Mouse (Mus musculus) Muller cell, postnatal 12 days (primary cell): Measurements from ENCODE around the gene Mfap1a.
"Not testable (repeated sequence)": the region's sequence is repeated elsewhere in the genome, so short reads cannot be mapped to it uniquely, and the experiment has no call there.

Experiments used
- DNase-seq: peaks from one replicate; pipeline ENCODE4 v3.0.0-alpha.2; 2015; ENCODE audit errors: inconsistent ontology term

The Mfap1a gene

DNA sequence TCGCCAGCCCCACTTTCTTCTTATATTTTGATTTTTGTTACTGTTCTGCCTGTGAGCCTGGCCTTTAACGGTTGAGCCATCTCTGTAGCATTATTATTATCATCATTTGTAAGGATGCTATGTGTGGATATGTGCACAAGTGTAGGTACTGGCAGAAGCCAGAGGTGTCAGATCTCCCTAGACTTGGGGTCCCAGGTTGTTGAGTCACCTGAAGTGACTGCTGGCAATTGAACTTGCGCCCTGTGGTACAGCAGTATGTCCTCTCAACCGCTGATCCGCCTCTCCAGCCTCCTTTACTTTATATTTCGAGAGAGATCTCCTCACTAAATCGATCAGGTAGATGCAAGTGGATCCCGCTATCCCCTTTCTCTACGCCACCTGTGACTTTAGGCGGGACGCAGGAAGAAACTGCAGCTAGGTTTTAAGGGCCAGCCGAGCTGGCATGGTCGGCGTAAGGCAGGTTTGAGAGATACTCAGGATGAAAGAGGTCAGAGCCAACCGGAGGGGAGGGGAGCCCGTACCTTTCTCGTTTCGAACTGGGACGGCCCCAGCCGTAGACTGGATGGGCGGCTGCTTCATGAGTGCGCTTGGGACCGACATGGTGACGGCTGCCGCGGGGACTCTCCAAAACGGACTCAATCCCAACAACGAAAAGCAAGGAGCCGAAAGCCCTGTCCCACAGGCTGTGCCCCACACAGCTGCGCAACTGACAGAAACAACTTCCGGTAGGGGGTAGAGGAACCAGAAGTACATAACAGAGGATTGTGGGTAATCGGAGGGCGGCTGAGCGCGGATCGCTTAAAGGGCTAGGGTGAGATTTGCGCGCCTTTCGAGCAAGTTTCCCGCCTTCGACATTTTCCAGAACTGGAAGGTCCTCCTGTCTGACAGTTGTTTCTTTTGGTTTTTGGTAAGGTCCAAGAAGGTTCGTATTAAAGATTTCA lies at the start of gene Mfap1a, which contains the start of gene Wdr76:
Gene Mfap1a (minus strand): TSS at position 724 of the 941 bp plus-strand sequence.
Gene Wdr76 (plus strand): TSS at position 782 of the 941 bp plus-strand sequence.
- peak; percentile 78 for DNase-seq

GRCm38 (mm10) chr2:121551271-121551670 lies 44.8 kb upstream of the Mfap1a start:
- peak; percentile 8 for DNase-seq

- no peak for DNase-seq
Measured at GRCm38 (mm10) chr2:121549630-121550029, 43.2 kb upstream of the Mfap1a start.

DNA sequence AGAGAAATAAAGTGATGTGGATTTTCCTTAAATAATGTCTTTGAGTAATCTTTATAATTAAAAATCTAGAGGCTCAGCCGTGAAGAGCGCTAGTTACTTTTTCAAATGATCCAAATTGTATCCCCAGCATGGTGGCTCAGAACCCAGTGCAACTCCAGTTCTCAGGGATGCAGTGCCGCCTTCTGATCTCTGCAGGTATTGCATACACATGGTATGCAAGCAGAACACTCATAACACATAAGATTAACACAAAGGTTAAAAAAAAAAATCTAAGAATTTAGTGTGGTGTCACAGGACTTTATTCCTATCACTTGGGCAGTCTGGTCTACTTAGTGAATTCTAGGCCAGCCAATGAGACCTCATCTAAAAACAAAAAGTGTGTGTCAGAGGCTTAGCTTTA lies 38.4 kb upstream of the Mfap1a start:
- no peak for DNase-seq

DNA sequence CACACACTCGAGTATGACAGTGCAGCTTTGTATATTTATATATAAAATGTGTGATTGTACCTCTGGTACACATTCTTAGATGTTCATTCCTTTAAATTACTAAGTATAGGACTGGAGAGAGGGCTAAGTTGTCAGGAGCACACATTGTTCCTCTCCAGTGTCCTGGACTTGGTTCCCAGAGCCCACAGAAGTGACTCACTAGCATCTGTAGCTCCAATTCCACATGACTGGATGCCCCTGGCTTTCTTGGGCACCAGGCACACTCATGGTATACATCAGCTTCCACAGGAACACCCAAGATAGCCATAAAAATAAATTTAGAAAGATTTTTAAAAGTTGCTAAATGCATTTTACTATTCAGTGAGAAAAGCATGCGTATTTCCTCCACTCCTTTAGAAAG lies 18.6 kb upstream of the Mfap1a start:
- DNase-seq: no peak

- DNase-seq: not testable (repeated sequence)
Measured at GRCm38 (mm10) chr2:121522830-121523229, 16.4 kb upstream of the Mfap1a start.

DNA sequence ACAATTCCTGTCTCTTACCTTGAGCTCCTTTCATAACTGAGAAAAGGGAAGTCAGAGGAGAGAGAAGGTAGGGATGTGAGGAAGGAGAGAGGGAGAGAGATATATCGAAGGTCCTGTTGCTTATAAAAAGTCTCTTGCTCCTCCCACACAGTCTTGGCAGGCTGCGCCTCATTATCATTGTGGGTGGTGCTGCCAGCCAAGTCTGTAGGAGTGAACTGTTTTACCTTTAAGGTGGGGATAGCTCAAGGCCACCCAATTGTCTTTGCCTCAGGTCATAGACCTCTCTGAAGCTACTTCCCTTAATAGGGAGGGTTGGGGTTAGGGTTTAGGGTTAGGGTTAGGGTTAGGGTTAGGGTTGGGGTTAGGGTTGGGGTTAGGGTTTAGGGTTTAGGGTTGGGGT lies 15.5 kb upstream of the Mfap1a start:
- no peak for DNase-seq

GRCm38 (mm10) chr2:121518711-121519110 lies 12.2 kb upstream of the Mfap1a start:
- DNase-seq: not testable (repeated sequence)

GRCm38 (mm10) chr2:121518106-121518505 lies 11.6 kb upstream of the Mfap1a start:
- no peak for DNase-seq

DNA sequence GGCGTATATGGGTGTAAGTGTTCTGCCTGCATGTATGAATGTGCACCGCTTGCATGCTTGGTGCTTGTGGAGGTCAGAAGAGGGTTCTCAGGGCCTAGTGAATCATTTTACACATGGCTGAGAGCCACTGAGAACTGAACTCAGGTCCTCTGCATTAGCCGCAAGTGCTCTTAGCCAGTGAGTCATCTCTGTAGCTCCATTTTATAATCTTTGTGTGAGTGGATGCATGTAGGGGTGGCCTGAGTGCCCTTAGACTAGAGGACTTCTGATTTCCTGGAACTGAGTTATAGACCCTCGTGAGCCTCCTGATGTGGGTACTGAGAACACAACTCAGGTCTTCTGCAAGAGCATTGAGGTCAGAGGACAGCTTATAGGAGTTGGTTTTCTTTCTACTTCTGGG lies 7.7 kb upstream of the Mfap1a start:
- DNase-seq: no peak

DNA sequence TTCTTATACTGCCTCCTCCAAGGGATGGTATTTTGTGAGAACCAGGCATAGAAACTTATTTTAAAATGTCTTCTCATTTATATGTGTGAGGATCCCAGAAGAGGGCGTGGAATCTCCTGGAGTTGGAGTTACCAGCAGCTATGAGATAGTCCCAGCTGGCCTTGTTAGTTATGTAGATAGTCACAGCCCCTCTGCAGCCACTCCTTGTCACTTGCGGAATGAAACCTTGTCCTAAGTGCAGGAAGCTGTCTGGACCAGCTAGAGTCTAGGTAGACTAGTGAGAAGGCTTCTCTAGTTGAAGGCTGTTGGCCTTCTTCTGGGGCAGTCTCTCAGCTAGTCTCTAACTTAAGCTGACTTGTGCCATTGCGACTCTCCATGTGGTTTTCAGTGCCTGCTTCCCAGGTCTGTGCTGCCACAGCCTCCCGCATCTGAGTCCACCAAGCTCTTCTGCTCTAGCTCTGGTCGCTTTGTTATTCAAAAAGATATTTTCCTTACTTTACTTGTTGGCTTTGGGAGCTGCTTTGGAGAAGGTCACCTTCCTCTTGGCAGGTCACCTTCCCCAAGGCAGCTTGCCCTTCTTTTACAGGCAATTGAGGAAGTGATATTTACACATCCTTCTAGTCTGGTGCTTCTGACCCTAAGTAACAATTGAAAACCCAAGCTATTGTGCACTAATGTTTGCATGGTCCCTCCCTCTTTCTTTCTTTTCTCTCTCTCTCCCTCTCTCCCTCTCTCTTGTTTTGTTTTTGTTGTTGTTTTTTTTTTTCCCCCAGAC lies 6.7 kb upstream of the Mfap1a start:
- not testable (repeated sequence) for DNase-seq

DNA sequence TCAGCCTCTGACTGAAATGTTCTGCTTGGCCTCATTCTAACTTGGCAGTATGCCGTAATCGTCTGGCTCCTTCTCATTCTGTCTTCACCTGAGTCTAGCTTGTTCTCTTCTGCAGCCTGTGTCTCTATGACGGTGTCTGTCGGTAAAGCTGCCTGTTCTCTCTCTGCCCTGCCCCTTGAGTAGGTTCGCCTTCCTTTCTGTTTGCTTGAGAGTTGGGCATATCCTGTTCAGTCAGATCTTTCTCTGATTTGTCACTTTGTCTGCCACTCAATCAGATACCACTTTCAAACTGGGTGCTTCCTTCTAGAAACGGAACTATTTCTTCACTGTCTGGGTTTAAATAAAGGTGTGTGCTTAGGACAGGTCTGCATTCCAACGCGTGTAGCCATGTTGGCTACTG lies 4.9 kb upstream of the Mfap1a start:
- DNase-seq: no peak

GRCm38 (mm10) chr2:121509584-121509983 lies 3.1 kb upstream of the Mfap1a start:
- DNase-seq: peak; percentile 51

GRCm38 (mm10) chr2:121507951-121508330 lies 1.5 kb upstream of the Mfap1a start:
- DNase-seq: no peak

DNA sequence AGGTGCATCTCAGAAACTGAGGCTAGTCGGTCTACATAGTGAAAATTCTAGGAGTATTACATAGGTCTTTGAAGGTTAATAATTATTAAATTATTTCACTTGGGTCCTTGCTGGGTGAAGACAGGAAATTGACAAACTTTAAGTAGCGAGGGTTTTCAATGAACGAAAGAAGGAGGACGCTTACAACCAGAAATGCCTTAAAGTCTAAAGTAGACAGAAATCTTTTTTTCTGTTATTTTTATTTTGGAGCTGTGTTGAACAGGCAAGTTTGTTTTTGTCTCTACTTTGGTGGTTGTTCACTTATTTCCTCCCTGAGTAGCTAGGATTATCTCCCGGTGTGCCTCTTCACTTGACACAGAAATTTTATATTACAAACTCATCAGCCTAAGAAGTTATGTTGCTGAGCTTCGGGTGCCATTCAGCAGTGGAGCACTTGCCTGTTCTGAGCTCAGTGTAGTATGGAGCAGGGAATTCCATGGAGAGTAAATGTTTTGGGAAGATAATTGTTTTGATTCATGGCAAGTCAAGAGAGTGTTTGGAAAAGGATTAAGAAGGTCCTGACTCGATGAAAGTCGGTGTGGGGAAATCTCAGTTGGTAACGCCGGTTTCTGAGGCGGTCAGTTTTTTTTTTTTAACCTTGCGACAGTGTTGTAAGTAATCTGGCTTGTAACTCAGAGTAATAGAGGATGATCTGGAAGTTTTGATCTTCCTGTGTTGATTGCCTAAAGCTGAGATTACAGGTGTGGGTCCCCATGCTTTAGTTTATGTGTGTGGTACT lies 897 bp upstream of the Mfap1a start:
- DNase-seq: peak; percentile 11

- DNase-seq: not testable (repeated sequence)
Measured at GRCm38 (mm10) chr2:121501550-121501949, 4.9 kb downstream of the Mfap1a start.

GRCm38 (mm10) chr2:121484403-121484802 lies 22.1 kb downstream of the Mfap1a start:
- not testable (repeated sequence) for DNase-seq

- no peak for DNase-seq
Measured at GRCm38 (mm10) chr2:121483576-121483975, 22.9 kb downstream of the Mfap1a start.

DNA sequence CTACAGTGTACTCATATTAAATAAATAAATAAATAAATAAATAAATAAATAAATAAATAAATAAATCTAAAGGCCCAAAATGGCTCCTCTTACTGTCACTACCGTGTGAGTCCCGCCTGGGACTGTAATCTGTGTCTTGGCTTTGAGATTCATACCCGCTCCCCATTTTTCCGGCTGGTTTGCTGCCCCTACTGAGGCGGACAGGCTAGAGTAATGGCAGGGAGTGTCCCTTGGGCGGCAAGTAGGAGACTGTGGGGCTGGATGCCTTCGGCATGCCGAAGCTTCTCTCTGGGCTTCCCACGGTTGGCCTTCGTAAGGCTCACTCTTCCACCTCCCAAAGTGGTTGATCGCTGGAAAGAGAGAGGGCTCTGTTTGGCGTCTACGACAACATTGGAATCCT lies 25.5 kb downstream of the Mfap1a start:
- DNase-seq: not testable (repeated sequence)

DNA sequence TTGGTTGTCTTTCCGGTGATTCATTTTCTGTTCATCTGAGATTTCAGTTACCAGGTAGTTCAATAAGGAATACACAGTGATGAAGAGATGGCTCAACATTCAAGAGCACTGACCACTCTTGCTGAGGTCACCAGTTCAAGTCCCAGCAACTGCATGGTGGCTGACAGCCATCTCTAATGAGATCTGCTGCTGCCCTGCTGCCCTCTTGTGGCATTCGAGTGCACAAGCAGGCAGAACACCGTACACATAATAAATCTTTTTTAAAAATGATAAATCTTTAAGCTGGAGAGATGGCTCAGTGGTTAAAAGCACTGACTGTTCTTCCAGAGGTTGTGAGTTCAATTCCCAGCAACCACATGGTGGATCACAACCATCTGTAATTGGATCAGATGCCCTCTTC lies 26.0 kb downstream of the Mfap1a start:
- DNase-seq: no peak

- no peak for DNase-seq
Measured at GRCm38 (mm10) chr2:121477491-121478266, 28.8 kb downstream of the Mfap1a start.
